ENCODE assay signal across 9 mouse cellular contexts in genomic region chr19:45233496-45234127, GRCm38 (mm10). TPM values are rescaled to one million over a fixed set of nuclear protein-coding genes. Genes with fewer than 3 reads are reported as not detected.
DNase-seq lines count a peak whose midpoint lies in the region; ATAC-seq and TF ChIP-seq lines count a peak whose summit lies in the region.
"Had no signal": no experiment of that assay in that cellular context is flagged by ENCODE, and none has a peak within 500 bp of the region (broad histone marks: within the 10 kb centered on the region; RNA-seq: fewer than 3 reads in every experiment).

No protein-coding gene starts in this region.

- no peaks in the 10 kb centered on the region for H3K36me3 ChIP-seq in forebrain, embryonic 12.5 days (replicated peaks)
- H3K36me3 ChIP-seq in forebrain, embryonic 16.5 days (ENCODE audit: control insufficient read depth, insufficient read depth): no peaks in the 10 kb centered on the region
- H3K36me3 ChIP-seq in midbrain, embryonic 12.5 days: no peaks in the 10 kb centered on the region
- H3K36me3 ChIP-seq in midbrain, postnatal 0 days (ENCODE audit: insufficient read depth, low read length): no peaks in the 10 kb centered on the region
- H3K36me3 ChIP-seq in intestine, embryonic 15.5 days: no peaks in the 10 kb centered on the region
- no peaks in the 10 kb centered on the region for H3K36me3 ChIP-seq in stomach, embryonic 15.5 days

- WGBS in forebrain, embryonic 12.5 days: under 1% methylated on average over 60 of the region's 60 CpGs
- under 1% methylated on average over 54 of the region's 60 CpGs for WGBS in forebrain, embryonic 16.5 days
- under 1% methylated on average over 48 of the region's 60 CpGs for WGBS in midbrain, embryonic 12.5 days
- 1% methylated on average over 58 of the region's 60 CpGs for WGBS in midbrain, postnatal 0 days
- under 1% methylated on average over 55 of the region's 60 CpGs for WGBS in intestine, embryonic 15.5 days
- 1% methylated on average over 59 of the region's 60 CpGs for WGBS in stomach, embryonic 15.5 days

- no peaks in the 10 kb centered on the region for H3K9me3 ChIP-seq in forebrain, embryonic 12.5 days
- no peaks in the 10 kb centered on the region for H3K9me3 ChIP-seq in forebrain, embryonic 16.5 days (ENCODE audit: control insufficient read depth, low read length)
- H3K9me3 ChIP-seq in midbrain, embryonic 12.5 days: no peaks in the 10 kb centered on the region
- H3K9me3 ChIP-seq in midbrain, postnatal 0 days (ENCODE audit: low read length): no peaks in the 10 kb centered on the region
- no peaks in the 10 kb centered on the region for H3K9me3 ChIP-seq in intestine, embryonic 15.5 days
- H3K9me3 ChIP-seq in stomach, embryonic 15.5 days: no peaks in the 10 kb centered on the region

- no peak for ATAC-seq in forebrain, embryonic 12.5 days (ENCODE audit: low FRiP score)
- ATAC-seq in forebrain, embryonic 16.5 days: no peak
- ATAC-seq in midbrain, embryonic 12.5 days (ENCODE audit: low FRiP score, low read depth): no peak
- no peak for ATAC-seq in midbrain, postnatal 0 days (ENCODE audit: low FRiP score)
- no peak for ATAC-seq in intestine, embryonic 15.5 days
- no peak for ATAC-seq in stomach, embryonic 15.5 days (ENCODE audit: insufficient read depth, low FRiP score, low read depth)

- peak overlapping the region; percentile 10; the same call in 1 of the 2 replicates for H3K4me3 ChIP-seq in forebrain, embryonic 12.5 days (replicated peaks)
- H3K4me3 ChIP-seq in forebrain, embryonic 16.5 days (replicated peaks; ENCODE audit: low read length): no peak overlapping the region
- H3K4me3 ChIP-seq in midbrain, embryonic 12.5 days: peak overlapping the region; percentile 9
- H3K4me3 ChIP-seq in midbrain, postnatal 0 days (ENCODE audit: low read depth, low read length): no peak overlapping the region
- peak overlapping the region; percentile 20 for H3K4me3 ChIP-seq in intestine, embryonic 15.5 days (replicated peaks)
- H3K4me3 ChIP-seq in stomach, embryonic 15.5 days (replicated peaks): no peak overlapping the region; the same call in 1 of the 2 replicates

- no peak overlapping the region for H3K27ac ChIP-seq in forebrain, embryonic 12.5 days
- no peak overlapping the region for H3K27ac ChIP-seq in forebrain, embryonic 16.5 days (ENCODE audit: low read length)
- H3K27ac ChIP-seq in midbrain, embryonic 12.5 days (replicated peaks): no peak overlapping the region
- H3K27ac ChIP-seq in midbrain, postnatal 0 days (ENCODE audit: low read depth, low read length): no peak overlapping the region
- no peak overlapping the region for H3K27ac ChIP-seq in intestine, embryonic 15.5 days
- no peak overlapping the region for H3K27ac ChIP-seq in stomach, embryonic 15.5 days

- TF ChIP-seq CTCF in midbrain, postnatal 0 days (IDR thresholded peaks at IDR 0.05): no peak

- no peak overlapping the region for H3K9ac ChIP-seq in forebrain, embryonic 12.5 days
- H3K9ac ChIP-seq in forebrain, embryonic 16.5 days (replicated peaks; ENCODE audit: low read depth, low read length): no peak overlapping the region
- H3K9ac ChIP-seq in midbrain, embryonic 12.5 days (replicated peaks): no peak overlapping the region; the same call in 1 of the 2 replicates
- H3K9ac ChIP-seq in midbrain, postnatal 0 days (replicated peaks; ENCODE audit: low read length, poor library complexity, severe bottlenecking): no peak overlapping the region
- H3K9ac ChIP-seq in intestine, embryonic 15.5 days: no peak overlapping the region
- H3K9ac ChIP-seq in stomach, embryonic 15.5 days: no peak overlapping the region

- no peak overlapping the region; the same call in 1 of the 2 replicates for H3K4me2 ChIP-seq in forebrain, embryonic 12.5 days
- no peak overlapping the region for H3K4me2 ChIP-seq in forebrain, embryonic 16.5 days (ENCODE audit: low read length)
- H3K4me2 ChIP-seq in midbrain, embryonic 12.5 days (replicated peaks): no peak overlapping the region; the same call in 1 of the 2 replicates
- H3K4me2 ChIP-seq in midbrain, postnatal 0 days (ENCODE audit: low read depth, low read length, poor library complexity, severe bottlenecking): no peak overlapping the region
- peak overlapping the region; percentile 36; the same call in 1 of the 2 replicates for H3K4me2 ChIP-seq in intestine, embryonic 15.5 days (replicated peaks)
- peak overlapping the region; percentile 8; the same call in 1 of the 2 replicates for H3K4me2 ChIP-seq in stomach, embryonic 15.5 days

- H3K4me1 ChIP-seq in forebrain, embryonic 12.5 days: peaks cover 40% of the 10 kb centered on the region
- peaks cover 29% of the 10 kb centered on the region for H3K4me1 ChIP-seq in forebrain, embryonic 16.5 days (replicated peaks; ENCODE audit: control insufficient read depth, insufficient read depth, low read length)
- H3K4me1 ChIP-seq in midbrain, embryonic 12.5 days: peaks cover 43% of the 10 kb centered on the region
- H3K4me1 ChIP-seq in midbrain, postnatal 0 days (ENCODE audit: insufficient read depth, low read length): no peaks in the 10 kb centered on the region
- peaks cover 36% of the 10 kb centered on the region for H3K4me1 ChIP-seq in intestine, embryonic 15.5 days (replicated peaks)
- H3K4me1 ChIP-seq in stomach, embryonic 15.5 days: peaks cover 40% of the 10 kb centered on the region

- peaks cover 100% of the 10 kb centered on the region for H3K27me3 ChIP-seq in forebrain, embryonic 12.5 days
- H3K27me3 ChIP-seq in forebrain, embryonic 16.5 days (replicated peaks; ENCODE audit: control insufficient read depth, insufficient read depth, low read length): peaks cover 66% of the 10 kb centered on the region
- peaks cover 98% of the 10 kb centered on the region for H3K27me3 ChIP-seq in midbrain, embryonic 12.5 days
- peaks cover 54% of the 10 kb centered on the region for H3K27me3 ChIP-seq in midbrain, postnatal 0 days (ENCODE audit: insufficient read depth, low read length)
- H3K27me3 ChIP-seq in intestine, embryonic 15.5 days (replicated peaks): peaks cover 97% of the 10 kb centered on the region
- peaks cover 93% of the 10 kb centered on the region for H3K27me3 ChIP-seq in stomach, embryonic 15.5 days (replicated peaks)

- no peak for DNase-seq in midbrain, postnatal 0 days (ENCODE audit: low spot score)
- DNase-seq in layer of hippocampus, adult 8-10 months (ENCODE audit: low spot score in 2 of 2): no peak
- DNase-seq in spleen, postnatal 10 days (ENCODE audit: low spot score in 2 of 2): no peak

RNA-seq across cellular contexts. Expression of gene Lbx1, which starts 2.0 kb away (rescaled TPM):
- polyA plus RNA-seq in forebrain, embryonic 12.5 days (2016; fragmentation: Nextera tagmentation; extraction: Ambion mirVana): not detected in 2 replicates
- not detected in 2 replicates for polyA plus RNA-seq in forebrain, embryonic 16.5 days (2015; fragmentation: Nextera tagmentation; extraction: Ambion mirVana)
- 0.06 and 0.12 TPM in 2 replicates for polyA plus RNA-seq in midbrain, embryonic 12.5 days (2016; fragmentation: Nextera tagmentation; extraction: Ambion mirVana)
- total RNA-seq in midbrain, postnatal 0 days (2014; rRNA removed): 1.3 and 2.1 TPM in 2 replicates
- polyA plus RNA-seq in midbrain, postnatal 0 days (2015; fragmentation: Nextera tagmentation; extraction: Ambion mirVana): 0.10 TPM in 1 of 2 replicates, not detected in the other
- polyA plus RNA-seq in intestine, embryonic 15.5 days (2015; fragmentation: Nextera tagmentation; extraction: Ambion mirVana): 0.08 TPM in 1 of 2 replicates, not detected in the other
- polyA plus RNA-seq in stomach, embryonic 15.5 days (2015; fragmentation: Nextera tagmentation; extraction: Ambion mirVana): 0.05 TPM in 1 of 2 replicates, not detected in the other
- not detected for total RNA-seq in layer of hippocampus, adult 8-10 months (2022)
- polyA plus RNA-seq: small intestine, adult 2 months had no signal

Comparison
In these comparisons a context has a peak if more than half of its experiments do, and no peak if none do; other contexts are left out.
1. H3K4me3 ChIP-seq: peak in forebrain, embryonic 12.5 days (single experiment), midbrain, embryonic 12.5 days (single experiment) and intestine, embryonic 15.5 days (single experiment); none in forebrain, embryonic 16.5 days (single experiment), midbrain, postnatal 0 days (single experiment) and stomach, embryonic 15.5 days (single experiment).
2. H3K4me2 ChIP-seq: peak in intestine, embryonic 15.5 days (single experiment) and stomach, embryonic 15.5 days (single experiment); none in forebrain, embryonic 12.5 days (single experiment), forebrain, embryonic 16.5 days (single experiment), midbrain, embryonic 12.5 days (single experiment) and midbrain, postnatal 0 days (single experiment).